Mouse (Mus musculus): ENCODE data around the gene Fcgr2b. TPM values are rescaled to one million over a fixed set of nuclear protein-coding genes. Genes with fewer than 3 reads are reported as not detected.

The Fcgr2b gene
- polyA plus RNA-seq, 2 experiments = 2.1 TPM

DNA sequence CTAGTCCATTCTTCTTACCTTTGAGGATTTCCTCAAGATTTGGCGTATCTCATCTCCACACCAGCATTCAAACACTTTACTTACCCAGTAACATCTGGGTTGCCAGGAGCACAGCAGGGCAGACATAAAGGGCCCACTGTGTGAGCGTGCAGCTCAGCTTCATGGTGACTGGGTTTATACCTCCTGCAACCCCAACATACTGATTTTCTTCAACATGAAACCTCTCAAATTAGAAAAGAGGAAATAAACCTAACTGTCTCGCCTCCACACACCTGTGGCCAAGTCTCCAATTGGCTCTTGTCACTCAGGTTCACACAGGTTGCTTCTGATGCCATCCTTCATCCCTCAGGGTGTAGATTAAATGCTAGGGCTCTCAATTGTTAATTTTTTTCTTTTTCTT, 49.0 kb downstream of the Fcgr2b start, which contains the start of gene Fcrla:
Gene Fcrla (minus strand): TSS at position 206 of the 400 bp plus-strand sequence.
- no peak within 1 kb of the TSS for H3K4me3 ChIP-seq (replicated peaks; ENCODE audit: low read length)
- H3K36me3 ChIP-seq (ENCODE audit: control insufficient read depth, insufficient read depth, low read length) = no peaks in the 10 kb centered on the region
- no peaks in the 10 kb centered on the region for H3K4me1 ChIP-seq (ENCODE audit: control insufficient read depth, insufficient read depth, low read length)
- no peak for DNase-seq (ENCODE audit: low spot score)
- no peak within 1 kb of the TSS for H3K9ac ChIP-seq (ENCODE audit: low read depth, low read length, severe bottlenecking)
- no peaks in the 10 kb centered on the region for H3K9me3 ChIP-seq (ENCODE audit: control insufficient read depth, low read length)
- 88% methylated on average over 3 of the region's 3 CpGs for WGBS
- H3K27ac ChIP-seq (replicated peaks; ENCODE audit: low read depth, low read length) = no peak within 1 kb of the TSS
- H3K4me2 ChIP-seq (replicated peaks; ENCODE audit: low read depth, low read length, severe bottlenecking) = no peak within 1 kb of the TSS
- no peak for ATAC-seq (ENCODE audit: low FRiP score, low read depth)
- no peaks in the 10 kb centered on the region for H3K27me3 ChIP-seq (ENCODE audit: control insufficient read depth, insufficient read depth, low read length)
- no peak for TF ChIP-seq POLR2A (IDR thresholded peaks at IDR 0.05; ENCODE audit: borderline replicate concordance, extremely low read depth, insufficient read depth, insufficient read length)

- no peak for TF ChIP-seq POLR2A (IDR thresholded peaks at IDR 0.05; ENCODE audit: borderline replicate concordance, extremely low read depth, insufficient read depth, insufficient read length)
- H3K36me3 ChIP-seq (ENCODE audit: control insufficient read depth, insufficient read depth, low read length) = no peaks in the 10 kb centered on the region
- H3K9me3 ChIP-seq (ENCODE audit: control insufficient read depth, low read length) = no peaks in the 10 kb centered on the region
- H3K4me2 ChIP-seq (replicated peaks; ENCODE audit: low read depth, low read length, severe bottlenecking) = no peak overlapping the region
- WGBS = 57% methylated on average over 6 of the region's 6 CpGs
- H3K4me3 ChIP-seq (replicated peaks; ENCODE audit: low read length) = no peak overlapping the region
- no peaks in the 10 kb centered on the region for H3K27me3 ChIP-seq (ENCODE audit: control insufficient read depth, insufficient read depth, low read length)
- H3K27ac ChIP-seq (replicated peaks; ENCODE audit: low read depth, low read length) = no peak overlapping the region
- no peak for ATAC-seq (ENCODE audit: low FRiP score, low read depth)
- no peaks in the 10 kb centered on the region for H3K4me1 ChIP-seq (ENCODE audit: control insufficient read depth, insufficient read depth, low read length)
- DNase-seq (ENCODE audit: low spot score) = no peak
- H3K9ac ChIP-seq (ENCODE audit: low read depth, low read length, severe bottlenecking) = no peak overlapping the region
Observed at GRCm38 (mm10) chr1:170926941-170927340, 49.4 kb downstream of the Fcgr2b start.

DNA sequence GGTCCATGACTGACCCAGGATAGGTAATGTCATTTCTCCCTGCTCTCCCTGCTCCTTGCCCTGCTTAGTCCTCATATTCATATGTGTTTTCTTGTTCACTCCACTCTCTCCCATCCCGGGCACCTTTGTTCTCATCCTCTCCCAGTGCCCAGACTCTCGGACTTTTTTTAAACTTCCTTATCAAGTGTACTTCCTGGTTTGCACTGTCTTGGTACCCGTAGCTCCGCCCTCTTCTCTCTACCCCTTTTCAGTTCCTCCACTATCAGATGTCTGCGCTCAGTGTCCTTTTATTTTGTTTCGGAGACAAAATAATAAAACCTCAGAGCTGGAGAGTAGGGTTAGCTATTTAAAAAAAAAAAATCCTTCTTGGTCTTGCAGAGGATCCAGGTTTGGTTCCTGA, 51.9 kb downstream of the Fcgr2b start:
- Histone ChIP-seq H3K4me3 (replicated peaks; ENCODE audit: low read length) (no peak overlapping the region), H3K36me3 (ENCODE audit: control insufficient read depth, insufficient read depth, low read length) (no peaks in the 10 kb centered on the region), H3K9me3 (ENCODE audit: control insufficient read depth, low read length) (no peaks in the 10 kb centered on the region), H3K9ac (ENCODE audit: low read depth, low read length, severe bottlenecking) (no peak overlapping the region), H3K27ac (replicated peaks; ENCODE audit: low read depth, low read length) (no peak overlapping the region), H3K4me2 (replicated peaks; ENCODE audit: low read depth, low read length, severe bottlenecking) (no peak overlapping the region), H3K4me1 (ENCODE audit: control insufficient read depth, insufficient read depth, low read length) (no peaks in the 10 kb centered on the region), H3K27me3 (ENCODE audit: control insufficient read depth, insufficient read depth, low read length) (no peaks in the 10 kb centered on the region)
- 81% methylated on average over 6 of the region's 6 CpGs for WGBS
- no peak for DNase-seq (ENCODE audit: low spot score)
- TF ChIP-seq POLR2A (IDR thresholded peaks at IDR 0.05; ENCODE audit: borderline replicate concordance, extremely low read depth, insufficient read depth, insufficient read length) = no peak
- ATAC-seq (ENCODE audit: low FRiP score, low read depth) = no peak

DNA sequence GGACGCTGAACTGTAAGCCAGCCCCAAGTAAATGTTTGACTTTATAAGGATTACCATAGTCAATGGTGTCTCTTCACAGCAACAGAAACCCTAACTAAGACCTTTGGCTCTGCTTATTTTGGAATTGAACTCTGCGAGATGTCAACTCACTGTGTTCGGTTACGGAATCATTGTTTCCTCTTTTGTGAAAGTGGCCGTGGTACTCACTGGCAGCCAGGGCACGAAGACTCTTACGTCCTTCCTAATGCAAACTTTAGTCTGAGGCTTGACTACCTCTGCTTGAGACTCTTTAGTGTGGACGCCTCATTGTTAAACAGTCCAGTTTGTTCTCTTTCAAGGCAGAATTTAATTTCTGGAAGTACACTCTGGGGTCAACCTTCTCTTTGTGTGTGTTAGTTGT, 57.0 kb downstream of the Fcgr2b start:
- Histone ChIP-seq H3K9ac (ENCODE audit: low read depth, low read length, severe bottlenecking) (no peak overlapping the region), H3K27me3 (ENCODE audit: control insufficient read depth, insufficient read depth, low read length) (no peaks in the 10 kb centered on the region), H3K27ac (replicated peaks; ENCODE audit: low read depth, low read length) (no peak overlapping the region), H3K36me3 (ENCODE audit: control insufficient read depth, insufficient read depth, low read length) (no peaks in the 10 kb centered on the region), H3K4me3 (replicated peaks; ENCODE audit: low read length) (no peak overlapping the region), H3K9me3 (ENCODE audit: control insufficient read depth, low read length) (no peaks in the 10 kb centered on the region), H3K4me1 (ENCODE audit: control insufficient read depth, insufficient read depth, low read length) (no peaks in the 10 kb centered on the region), H3K4me2 (replicated peaks; ENCODE audit: low read depth, low read length, severe bottlenecking) (no peak overlapping the region)
- ATAC-seq (ENCODE audit: low FRiP score, low read depth) = no peak
- WGBS = 94% methylated on average over 8 of the region's 8 CpGs
- no peak for TF ChIP-seq POLR2A (IDR thresholded peaks at IDR 0.05; ENCODE audit: borderline replicate concordance, extremely low read depth, insufficient read depth, insufficient read length)
- no peak for DNase-seq (ENCODE audit: low spot score)

GRCm38 (mm10) chr1:170915657-170916056, 60.7 kb downstream of the Fcgr2b start:
- Histone ChIP-seq H3K36me3 (ENCODE audit: control insufficient read depth, insufficient read depth, low read length) (no peaks in the 10 kb centered on the region), H3K9ac (ENCODE audit: low read depth, low read length, severe bottlenecking) (no peak overlapping the region), H3K27ac (replicated peaks; ENCODE audit: low read depth, low read length) (no peak overlapping the region), H3K4me1 (ENCODE audit: control insufficient read depth, insufficient read depth, low read length) (no peaks in the 10 kb centered on the region), H3K27me3 (ENCODE audit: control insufficient read depth, insufficient read depth, low read length) (no peaks in the 10 kb centered on the region), H3K4me3 (replicated peaks; ENCODE audit: low read length) (no peak overlapping the region), H3K4me2 (replicated peaks; ENCODE audit: low read depth, low read length, severe bottlenecking) (no peak overlapping the region), H3K9me3 (ENCODE audit: control insufficient read depth, low read length) (no peaks in the 10 kb centered on the region)
- WGBS = 65% methylated on average over 5 of the region's 5 CpGs
- TF ChIP-seq POLR2A (IDR thresholded peaks at IDR 0.05; ENCODE audit: borderline replicate concordance, extremely low read depth, insufficient read depth, insufficient read length) = no peak
- ATAC-seq (ENCODE audit: low FRiP score, low read depth) (no peak), DNase-seq (ENCODE audit: low spot score) (no peak)

All from limb, embryonic 14.5 days (tissue).